Mouse (Mus musculus) spleen, postnatal 4 days (tissue): ENCODE results near the gene Rims1.

Experiments
- DNase-seq, 2 experiments: peaks; one replicate each; pipeline ENCODE4 v3.0.0; 2022; ENCODE audit warnings: low spot score in 2 of 2

The Rims1 gene

DNA sequence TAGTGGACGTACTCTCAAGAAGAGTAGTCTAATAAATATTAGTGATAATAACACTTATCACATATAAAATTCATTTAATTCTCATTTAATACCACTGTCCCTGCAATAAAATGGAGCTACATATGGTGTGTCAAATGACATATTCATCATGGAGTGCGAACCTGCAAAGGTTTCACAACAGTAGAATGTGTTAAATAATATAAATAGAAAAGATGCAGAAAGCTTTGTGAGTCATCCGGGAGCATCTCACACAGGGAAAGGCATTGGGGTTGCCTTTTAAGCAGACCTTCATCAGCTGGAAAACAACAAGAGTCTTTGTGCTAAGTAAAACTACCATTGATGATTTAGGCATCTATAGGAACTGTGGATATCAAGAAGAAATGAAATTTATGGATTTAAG lies 220.2 kb downstream of the Rims1 start:
- DNase-seq = no peak

DNA sequence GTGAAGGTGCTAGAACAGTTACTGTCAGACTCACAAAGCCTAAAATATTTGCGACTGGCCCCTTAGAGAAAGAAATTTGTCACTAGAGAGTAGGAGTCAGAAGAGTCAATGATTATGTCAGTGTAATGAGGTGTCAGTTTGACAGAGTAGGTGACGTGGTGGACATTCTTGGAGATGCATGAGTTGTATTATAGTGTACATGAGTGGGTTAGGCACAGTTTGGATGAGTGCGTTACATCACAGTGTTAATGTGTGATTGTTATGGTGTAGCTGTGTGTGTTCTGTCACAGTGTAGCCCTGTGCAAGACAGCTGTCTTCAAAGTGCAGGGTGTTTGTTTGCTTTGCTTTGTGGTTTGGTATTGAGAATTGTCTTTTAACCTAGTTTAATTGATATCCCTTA lies 226.3 kb downstream of the Rims1 start:
- no peak for DNase-seq

DNA sequence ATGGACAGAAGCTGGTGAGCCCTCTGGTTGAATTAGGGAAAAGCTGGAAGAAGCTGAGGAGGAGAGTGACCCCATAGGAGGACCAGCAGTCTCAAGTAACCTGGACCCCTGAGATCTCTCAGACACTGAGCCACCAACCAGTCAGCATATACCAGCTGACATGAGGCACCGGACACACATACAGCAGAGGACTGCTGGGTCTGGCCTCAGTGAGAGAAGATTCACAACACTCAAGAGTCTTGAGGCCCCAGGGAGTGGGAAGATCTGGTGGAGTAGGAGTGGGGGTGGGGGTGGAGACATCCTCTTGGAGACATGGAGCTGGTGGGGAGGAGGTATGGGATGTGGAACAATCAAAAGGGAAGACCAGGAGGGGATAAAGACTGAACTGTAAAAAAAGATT lies 233.1 kb downstream of the Rims1 start:
- no peak for DNase-seq

DNA sequence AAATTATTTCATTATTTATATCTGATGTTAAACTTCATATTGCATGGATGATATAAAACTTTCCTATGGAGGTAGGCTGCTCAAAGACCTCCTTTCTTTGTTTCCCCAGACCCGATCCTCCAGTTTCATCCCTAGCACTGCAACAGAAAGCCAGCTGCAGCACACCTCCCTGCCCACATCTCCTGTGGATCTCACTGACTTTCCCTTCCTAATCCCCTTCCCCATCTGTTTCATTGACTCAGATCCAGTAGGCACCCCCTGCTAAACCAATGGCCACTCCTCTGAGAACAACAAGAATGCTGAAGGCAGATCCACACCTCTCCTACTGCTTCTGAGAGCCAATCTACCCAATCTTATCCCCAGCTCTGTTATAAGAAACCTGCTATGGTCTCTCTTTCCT lies 259.5 kb downstream of the Rims1 start:
- DNase-seq = no peak

DNA sequence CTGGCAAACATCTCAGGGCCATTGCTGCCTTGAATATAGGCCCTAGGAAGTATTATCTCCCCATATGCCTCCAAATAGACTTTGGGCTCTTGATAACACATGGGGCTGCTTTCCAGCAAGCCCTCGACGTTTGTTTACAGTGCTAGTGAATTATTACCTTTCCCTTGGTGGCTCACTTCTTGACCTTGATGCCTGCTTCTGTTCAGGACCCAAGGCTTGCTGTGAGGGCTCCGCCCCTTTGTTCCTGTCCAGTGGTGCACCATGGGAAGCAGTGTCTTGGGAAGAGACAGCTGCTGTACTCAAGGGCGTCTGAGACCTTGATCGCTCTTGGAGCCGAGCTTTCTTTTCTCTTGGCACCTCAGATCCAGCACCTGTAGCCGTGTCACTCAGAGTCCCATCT lies 267.7 kb downstream of the Rims1 start:
- DNase-seq = no peak

DNA sequence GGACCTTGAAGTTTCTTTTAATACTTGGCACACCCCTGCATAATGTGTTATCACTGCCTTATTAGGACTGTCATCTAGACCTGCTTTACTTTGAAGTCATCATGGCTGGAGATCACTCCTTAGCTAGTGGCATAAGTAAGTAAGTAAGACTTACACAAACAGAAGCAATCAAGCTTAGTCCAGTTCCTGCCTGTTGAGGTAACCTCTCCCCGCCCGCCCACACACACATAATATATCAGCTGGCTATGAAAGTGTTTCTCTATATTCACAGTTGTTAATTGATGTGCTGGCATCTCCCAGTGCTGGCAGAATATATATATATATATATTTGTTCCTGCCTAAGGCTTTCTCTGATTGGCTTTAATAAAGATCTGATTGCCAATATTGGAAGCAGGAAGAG lies 269.0 kb downstream of the Rims1 start:
- DNase-seq = no peak

DNA sequence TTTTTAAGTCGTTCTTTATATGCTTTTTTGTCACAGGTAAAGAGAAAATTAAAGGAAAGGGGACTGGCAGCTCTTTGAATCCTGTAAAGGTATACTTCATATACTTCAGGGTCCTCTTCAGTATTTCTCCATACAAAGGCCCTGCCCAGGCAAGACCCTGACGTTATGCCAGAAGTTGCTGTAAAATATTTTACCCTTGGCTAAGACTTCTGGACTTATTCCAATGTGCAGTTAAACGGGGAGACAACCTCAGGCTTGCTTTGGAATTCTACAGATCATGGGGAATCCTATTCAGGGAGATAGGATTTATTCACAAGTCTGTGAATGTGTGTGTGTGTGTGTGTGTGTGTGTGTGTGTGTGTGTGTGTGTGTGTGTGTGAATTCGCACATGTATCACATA lies 270.7 kb downstream of the Rims1 start:
- no peak for DNase-seq

DNA sequence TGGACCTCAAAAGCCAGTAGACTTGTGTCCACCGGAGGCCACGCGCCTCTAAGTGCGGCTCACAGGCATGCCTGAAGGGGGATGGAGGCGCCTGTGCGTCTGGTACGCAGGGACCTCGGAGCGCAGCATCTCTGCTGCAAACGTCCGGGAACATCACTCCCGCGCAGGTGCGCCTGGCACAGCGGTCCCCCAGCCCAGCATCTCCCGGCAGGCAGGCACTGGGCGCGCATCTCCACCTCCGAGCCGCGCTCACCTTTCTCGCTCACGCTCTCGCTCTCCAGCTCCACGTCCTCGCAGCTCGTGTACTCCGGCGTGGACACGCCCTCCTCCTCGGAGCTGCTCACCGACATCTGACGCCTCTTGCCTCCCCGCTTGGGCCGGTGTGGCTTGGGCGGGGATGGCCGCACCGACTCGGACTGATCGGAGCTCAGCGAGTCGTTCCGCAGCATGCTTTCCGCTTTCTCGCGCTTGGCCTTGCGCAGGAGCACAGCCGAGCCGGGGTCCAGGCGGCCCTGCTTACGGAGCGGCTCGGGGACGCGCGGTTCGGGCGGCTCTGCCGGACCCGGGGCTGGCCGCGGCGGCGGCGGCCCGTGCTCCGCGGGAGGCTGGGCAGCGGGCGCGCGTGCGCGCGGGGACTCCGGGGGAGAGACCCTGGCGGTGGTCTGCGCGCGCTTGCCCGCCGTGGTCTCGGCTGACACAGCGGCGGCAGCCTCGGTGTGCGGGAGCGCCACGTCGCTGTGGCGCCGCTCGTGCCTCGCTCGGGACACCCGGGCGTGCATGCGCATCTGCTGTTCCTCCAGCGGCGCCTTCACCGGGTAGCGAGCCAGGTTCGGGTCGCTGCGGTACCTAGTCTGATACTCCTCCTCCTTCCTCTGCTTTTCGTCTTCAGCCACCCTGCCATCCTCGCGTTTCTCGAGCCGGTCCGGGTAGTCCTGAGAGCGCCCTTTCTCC lies 272.4 kb downstream of the Rims1 start:
- peak in 1 of 2 experiments; percentile 58 for DNase-seq

DNA sequence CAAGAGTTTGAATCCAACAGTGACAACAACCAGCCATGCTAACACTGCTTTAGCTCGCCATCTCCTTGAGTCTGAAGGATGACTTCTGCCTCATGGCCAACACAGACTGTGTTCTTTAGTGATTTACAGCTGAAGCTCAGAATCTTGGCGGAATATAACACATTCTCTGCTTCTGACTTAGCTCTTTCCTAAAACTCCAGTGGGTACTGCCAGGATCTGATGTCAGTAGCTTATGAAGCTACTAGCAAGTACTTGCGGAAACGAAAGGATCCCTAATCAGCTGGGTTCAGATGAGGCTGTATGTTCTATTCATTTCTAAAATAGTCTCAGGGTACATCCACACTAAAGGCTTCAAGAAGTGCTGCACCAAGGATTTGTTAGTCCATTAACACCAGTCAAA lies 290.7 kb downstream of the Rims1 start:
- no peak for DNase-seq

DNA sequence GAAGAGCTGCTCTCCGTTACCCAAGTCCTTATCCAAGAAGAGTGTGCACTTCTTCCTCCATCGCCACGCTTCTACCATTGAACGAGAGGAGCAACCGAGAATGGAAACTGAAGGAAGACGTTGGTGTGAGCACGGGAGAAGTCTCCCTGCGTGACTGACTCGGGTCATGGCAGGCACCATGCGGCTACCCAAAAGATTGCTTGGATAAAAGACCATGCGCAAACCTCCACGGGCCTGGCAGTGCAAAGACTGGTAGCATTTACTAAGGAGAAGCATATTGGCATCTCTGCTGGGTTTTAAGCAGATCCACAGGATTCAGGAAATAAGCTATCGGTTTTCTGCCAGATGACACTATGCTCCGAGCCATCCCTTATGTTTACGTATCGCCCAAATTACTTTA lies 293.4 kb downstream of the Rims1 start:
- DNase-seq = no peak

DNA sequence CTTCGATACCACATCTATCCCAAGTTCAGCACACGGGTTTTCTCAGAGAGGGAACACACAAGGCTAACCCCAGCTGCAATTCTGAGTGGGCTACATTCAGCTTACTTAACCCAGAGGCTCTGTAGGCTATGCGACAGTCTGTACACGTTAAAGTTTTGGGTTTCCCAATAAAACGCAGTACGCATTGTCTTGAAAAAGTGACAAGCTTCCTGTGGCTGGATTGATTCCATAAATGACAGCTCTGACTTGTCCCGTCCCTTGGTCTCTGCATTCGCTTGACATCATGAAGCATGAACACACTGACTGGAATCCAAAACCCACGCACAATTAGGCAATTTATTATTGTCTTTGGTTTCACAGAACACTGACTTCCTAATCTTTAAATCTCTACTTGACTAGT lies 294.2 kb downstream of the Rims1 start:
- DNase-seq = no peak

DNA sequence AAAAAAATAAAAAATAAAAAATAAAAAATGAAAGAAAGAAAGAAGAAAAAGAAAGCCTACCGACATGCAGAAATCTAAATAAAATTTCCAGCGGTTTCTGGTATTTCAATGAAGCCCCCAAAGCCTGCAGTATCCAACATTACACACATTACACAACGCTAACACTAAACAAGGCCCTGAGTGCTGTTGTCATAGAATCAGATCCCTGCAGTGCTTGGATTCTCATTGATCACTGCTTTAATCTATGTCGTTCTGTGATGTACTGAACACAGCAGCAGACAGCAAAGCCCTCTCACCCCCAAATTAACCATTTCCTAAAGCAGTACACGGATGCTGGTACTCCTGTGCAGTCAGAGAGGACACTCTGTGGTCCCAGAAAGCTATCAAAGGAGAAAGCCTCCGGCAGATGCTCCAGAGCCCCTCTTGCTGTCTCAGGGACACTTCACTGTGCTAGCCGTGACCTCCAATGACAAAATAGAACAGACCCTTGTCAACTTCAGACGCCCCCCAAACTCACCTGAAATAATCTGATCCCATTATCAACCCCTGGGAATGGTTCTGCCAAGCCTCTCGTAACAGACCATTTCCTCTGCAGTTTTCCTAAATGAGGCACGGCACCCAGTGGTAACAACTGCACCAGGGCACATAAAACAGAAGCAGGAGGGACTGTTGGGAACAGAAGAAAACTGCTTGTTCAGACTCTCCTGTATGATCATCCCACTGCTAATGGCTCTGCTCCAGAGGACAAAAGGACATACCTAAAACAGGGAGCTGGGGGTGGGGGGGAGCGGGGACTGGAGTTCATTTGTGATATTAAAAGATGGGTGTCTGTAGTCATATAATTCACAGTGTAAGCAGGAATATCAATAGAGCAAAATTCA lies 296.8 kb downstream of the Rims1 start:
- no peak for DNase-seq

DNA sequence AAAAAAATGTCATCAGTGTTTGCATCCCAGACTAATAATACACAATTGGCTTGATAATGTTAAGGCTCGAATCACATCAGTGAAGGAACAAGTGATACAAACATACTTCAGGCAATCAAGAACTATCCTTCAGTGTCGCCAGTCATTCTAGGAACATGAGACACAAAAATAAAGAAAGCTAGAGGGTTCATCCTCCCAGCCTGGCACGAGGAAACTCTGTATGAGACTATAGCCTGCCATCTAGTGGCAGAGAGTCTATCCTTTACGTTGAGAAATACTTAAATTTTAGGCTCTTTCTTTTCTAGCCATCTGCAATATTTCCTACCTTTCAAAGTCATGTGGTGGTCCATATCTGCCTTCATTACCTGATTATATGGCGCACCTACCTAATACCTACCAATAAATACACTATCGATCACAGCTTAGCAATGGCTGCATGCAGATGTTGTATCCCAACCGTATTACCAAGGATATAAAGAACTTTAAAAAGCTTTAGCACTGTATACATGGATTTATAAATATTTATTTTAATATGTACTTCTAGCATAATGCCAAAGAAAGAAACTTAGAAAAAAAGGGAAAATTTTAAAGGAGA lies 318.4 kb downstream of the Rims1 start:
- DNase-seq = no peak

DNA sequence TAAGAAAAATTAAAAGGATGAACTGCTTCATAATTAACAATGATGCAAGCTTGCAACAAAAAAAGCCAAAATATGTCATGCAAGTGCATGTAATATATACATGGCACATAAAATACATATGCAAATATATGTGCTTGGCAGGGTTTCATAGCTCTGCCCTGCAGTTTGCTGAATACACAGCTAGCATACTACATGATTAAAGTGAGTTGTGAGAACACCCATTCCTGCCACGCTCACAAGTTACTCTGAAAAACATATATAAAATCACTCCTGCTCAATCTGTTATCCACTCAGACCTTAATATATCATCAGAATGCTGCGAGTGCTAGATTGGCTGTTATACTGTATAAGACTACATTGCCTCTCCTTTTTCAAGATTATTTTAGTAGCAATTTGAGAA lies 329.6 kb downstream of the Rims1 start:
- no peak for DNase-seq

DNA sequence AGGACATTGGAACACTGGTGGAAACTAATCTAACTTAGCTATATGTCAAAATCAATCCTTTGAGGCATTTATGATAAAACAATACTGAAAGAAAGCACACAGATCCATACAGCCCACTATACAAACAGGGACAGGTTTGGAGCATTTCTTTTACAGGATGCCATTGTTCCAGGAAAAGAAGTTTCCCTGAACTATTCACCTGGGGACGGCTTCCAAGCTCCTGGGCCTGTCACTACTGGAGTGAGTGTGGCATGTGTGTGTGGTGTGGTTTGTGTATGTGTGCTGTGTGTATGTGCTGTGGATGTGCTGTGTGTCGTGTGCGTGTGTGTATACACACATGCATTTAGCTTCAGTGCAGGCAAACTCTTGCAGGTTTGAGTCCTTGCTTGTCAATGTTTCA lies 338.8 kb downstream of the Rims1 start:
- DNase-seq = no peak

DNA sequence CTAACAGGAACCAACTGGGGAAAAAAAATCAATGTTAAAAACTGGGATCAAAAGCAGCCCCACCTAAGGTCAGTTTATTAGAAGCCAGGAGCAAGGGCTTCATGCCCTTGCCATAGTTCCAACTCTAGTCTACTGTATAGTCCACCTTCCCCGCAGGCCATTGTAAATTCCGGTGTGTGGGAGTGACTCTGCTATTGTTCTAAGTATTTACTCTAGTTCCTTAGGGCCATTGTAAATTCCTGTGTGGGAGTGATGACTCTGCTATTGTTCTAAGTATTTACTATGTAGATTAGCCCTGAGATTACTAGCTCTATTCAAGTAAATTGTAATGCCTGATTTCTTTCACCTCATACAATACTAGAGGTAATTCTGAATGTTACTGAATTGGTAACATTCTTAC lies 339.2 kb downstream of the Rims1 start:
- DNase-seq = no peak

DNA sequence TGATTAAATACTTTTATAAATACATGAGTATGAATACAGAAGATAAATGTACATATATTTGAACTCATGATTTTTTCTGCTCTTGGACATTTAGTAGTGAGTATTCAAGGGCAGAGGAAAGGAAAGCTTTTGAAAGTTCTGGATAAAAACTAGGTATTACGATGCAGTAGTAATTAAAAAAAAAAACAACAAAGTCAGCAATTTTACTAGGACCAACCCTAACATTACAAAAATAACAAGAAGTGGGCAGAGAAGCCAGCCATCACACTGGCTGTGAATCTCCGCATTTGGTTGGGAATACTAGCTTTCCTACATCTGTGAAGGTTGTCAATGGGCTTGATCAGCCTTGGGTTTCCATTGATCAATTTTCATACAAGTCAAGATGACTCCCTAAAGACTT lies 381.8 kb downstream of the Rims1 start:
- DNase-seq = no peak

DNA sequence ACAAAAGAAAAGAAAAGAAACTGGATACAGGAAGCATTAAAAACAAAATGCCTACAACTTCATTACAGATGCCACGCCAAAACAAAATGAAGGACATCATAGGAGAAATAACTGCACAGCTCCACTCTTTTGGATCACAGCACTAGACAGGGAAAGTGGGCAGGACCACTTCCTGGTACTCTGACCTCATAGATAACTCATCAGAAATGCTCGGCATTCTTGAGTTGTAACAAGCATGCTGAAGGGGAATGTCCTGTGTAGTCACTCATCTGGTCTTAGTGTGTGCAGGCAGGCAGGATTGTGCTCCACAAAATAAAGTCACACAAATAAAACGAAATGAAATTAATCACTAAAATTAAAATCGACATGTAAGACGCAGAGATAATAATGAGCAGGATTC lies 383.7 kb downstream of the Rims1 start:
- DNase-seq = no peak

DNA sequence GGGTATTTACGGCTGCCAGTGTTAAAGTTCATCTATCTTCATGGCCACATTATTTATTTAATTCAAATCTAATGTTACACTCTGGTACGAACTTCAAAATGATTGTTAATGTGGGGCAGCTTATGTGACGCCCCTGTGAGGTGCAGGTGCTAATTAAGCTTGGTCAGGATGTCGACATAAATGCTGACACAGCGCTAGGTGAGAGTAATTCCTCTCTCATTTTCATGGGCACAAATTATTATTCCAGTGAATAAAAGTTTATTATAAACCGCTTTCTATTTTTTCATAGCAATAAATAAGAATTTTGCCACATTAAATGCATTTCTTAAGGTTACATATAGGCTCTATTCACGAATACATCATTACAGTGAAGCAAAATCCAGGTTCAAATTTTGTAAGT lies 395.6 kb downstream of the Rims1 start:
- DNase-seq = no peak

DNA sequence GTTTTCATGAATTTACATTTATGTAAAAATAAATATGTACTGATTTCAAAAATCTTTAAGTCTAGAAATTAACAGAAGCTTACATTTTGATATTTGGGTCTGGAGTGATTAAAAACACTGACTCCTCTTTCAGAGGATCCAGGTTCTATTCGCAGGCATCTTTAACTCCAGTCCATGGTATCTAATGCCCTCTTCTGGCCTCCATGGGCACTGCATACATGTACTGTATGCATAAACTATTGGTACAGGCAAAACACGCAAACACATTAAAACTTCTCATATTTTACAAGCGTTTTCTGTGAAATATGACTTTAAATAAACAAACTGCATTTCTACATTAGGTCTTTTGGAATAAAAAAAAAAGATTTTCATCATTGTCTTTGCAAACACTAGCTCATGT lies 419.4 kb downstream of the Rims1 start:
- DNase-seq = no peak

DNA sequence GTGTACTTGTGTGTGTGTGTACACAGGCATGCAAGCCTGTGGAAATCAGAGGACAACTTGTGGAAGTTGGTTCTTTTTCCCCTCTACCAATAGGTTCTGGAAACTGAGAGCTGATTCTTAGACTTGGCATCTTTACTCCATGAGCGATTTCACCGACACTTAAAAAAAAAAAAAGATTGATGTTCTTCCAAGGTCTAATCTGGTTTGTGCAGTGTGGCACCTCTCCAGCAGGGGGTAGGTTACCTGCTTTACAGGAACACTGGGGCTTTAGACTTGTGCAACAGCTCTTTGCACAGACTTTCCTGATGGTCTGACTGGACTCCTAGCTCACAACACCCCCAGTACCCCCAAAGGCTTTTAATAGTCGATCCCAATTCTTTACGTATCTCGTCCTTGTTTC lies 428.1 kb downstream of the Rims1 start:
- DNase-seq = no peak

DNA sequence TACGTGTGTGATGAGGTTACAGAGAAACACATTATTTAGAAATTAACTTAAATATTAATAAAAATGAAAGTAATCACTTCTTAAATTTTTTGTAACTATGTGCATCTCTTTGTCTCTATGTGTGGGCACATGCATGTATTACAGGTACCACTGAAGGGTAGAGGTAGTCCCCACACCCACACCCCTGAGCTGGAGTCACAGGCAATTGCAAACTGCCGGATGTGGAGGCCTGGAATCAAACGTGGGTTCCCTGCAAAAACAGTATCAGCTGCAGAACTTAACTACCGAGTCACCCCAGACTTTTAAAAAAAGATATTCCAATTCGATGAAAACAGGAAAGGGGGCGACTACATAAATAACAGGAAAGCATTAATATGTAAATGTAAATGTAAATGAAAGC lies 428.7 kb downstream of the Rims1 start:
- no peak for DNase-seq

DNA sequence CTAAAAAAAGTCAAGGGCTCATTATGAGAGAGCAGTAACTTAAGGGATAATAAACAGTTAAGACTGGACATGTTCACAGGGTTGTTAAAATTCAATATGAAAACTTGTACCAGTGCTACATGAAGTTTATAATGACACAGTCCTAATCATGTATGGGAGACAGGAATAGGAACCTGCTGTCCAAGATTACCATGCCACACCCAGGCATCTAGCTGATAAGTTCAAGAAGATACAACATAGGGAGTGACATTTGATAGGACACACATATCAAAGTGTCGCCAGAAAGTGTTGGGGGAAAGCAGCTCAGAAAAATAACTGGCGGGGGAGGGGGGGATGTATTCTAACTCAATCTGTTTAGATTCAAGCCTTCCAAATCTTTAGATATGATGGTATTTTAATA lies 449.6 kb downstream of the Rims1 start:
- DNase-seq = no peak
